Mouse (Mus musculus): ENCODE measurements around the gene Olfr209. TPM values are rescaled to one million over a fixed set of nuclear protein-coding genes. Genes with fewer than 3 reads are reported as not detected.
"Not testable (repeated sequence)": the region's sequence is repeated elsewhere in the genome, so short reads cannot be mapped to it uniquely, and the experiment has no call there.

Olfr209 gene
- total RNA-seq (2021) = not detected
- long read RNA-seq, experiment 1 = 0 reads
- long read RNA-seq, experiment 2 = 0 reads

DNA sequence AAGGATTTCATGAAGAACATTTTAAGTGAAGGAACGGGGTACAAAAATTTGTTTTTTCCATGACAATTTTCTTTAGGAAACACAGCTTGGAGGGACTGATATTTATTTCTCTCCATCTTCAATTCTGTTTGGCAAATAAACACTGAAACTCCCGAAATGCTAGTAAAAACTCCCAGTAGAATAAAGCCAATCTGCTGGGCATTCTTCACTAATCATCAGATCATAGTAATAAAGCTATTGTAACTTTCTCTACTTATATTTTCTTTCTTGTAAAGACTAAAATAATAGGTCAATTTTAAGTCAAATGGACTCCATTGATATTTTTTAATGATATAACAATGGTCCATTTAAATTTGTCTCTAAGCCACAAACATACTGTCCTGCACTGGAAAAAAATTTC lies at the start of gene Olfr209:
Gene Olfr209, minus strand, starts transcription at position 101 of the 400 bp plus-strand sequence.
- no peak for DNase-seq
- H3K27ac ChIP-seq = no peak within 1 kb of the TSS
- intact Hi-C loops (cut with DNase I) = no loop called here
- no peak for TF ChIP-seq CTCF (IDR thresholded peaks at IDR 0.05)
- no peak within 1 kb of the TSS for H3K4me3 ChIP-seq

DNA sequence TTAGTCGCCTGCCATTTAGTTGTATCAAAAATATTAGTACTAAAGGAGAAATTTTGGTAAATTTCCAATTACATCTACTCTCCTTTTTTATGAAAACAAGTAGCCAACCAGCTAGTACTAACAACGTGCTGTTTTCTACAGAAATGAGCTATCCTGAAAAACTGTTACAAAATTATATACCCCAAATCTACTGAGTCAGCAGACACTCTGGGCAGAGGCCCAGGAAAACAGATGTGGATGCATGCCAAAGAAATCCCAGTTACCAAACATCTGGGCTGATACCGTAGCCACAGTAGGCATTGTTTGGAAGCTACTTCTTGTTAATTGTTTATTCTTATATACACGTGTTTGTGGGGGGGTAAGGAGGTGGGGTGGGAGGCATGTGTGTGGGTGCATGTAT lies 49.7 kb upstream of the Olfr209 start:
- intact Hi-C loops (cut with DNase I) = no loop called here
- TF ChIP-seq CTCF (IDR thresholded peaks at IDR 0.05) = no peak

DNA sequence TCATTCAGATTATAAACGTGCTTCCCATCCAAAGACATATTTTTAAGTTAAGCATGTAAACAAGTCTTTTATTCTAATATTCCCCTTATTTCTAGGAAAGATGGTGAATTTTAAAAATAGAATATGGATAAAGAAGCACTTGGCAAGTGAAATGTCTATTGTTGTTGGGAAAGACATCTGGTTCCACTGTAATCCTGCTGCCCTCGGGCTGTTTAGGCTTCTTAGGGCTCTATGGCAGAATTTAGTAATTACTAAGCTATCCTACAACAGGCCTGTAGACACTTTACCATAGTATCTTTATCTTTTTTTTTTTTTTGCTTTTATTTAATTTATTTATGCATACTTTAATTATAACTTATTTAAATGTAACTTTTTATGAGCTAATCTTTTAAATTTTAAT lies 46.0 kb upstream of the Olfr209 start:
- no peak for TF ChIP-seq CTCF (IDR thresholded peaks at IDR 0.05)
- H3K4me3 ChIP-seq = no peak overlapping the region
- intact Hi-C loops (cut with DNase I) = no loop called here
- no peak for DNase-seq
- no peak overlapping the region for H3K27ac ChIP-seq

More for the DNA sequence above, 49.7 kb upstream of the Olfr209 start:
- no peak for DNase-seq
- Histone ChIP-seq H3K4me3 (no peak overlapping the region), H3K27ac (no peak overlapping the region)

DNA sequence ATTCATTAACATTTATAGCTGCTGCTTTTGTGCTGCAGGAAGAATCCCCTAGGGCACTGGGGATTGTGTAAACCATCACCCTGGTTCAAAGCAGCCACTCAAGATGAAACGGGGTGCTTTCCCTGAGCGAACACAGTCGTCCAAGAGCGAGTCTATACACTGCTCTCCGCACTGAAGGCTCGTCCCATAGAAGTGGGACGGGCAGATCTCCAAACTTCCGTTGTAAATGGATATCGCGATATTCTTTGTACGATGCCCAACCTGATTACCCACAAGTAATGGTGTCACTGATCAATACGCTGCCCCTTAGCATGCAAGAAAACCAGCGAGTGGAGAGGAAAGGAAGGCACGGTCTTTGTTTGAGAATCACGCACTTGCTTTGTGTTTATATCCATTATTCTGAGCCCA lies 45.6 kb upstream of the Olfr209 start:
- intact Hi-C loops (cut with DNase I) = no loop called here
- DNase-seq = no peak
- Histone ChIP-seq H3K27ac (no peak overlapping the region), H3K4me3 (no peak overlapping the region)
- TF ChIP-seq CTCF (IDR thresholded peaks at IDR 0.05) = no peak

DNA sequence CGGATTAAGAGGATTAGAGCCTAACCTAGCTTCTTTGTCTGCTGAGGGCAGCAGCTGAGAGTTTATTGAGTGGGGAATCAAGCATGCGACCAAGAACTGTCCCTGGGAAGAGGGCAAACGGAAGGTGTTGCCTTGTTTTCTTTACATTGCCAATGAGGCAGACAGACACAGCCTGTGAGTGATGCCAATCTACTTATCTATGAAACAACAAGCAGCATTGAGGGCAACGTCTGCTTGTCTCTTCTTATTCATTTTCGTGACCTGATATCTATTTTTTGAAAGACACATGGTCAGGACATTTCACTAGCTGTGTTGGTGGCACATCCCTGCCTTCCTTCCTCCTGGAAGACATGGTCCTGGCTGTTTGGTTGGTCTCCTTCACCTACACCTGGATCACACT lies 43.2 kb upstream of the Olfr209 start, which contains the start of gene Gabrr3:
Gene Gabrr3, plus strand, starts transcription at position 301 of the 400 bp plus-strand sequence.
- H3K4me3 ChIP-seq = no peak within 1 kb of the TSS
- no peak within 1 kb of the TSS for H3K27ac ChIP-seq
- no peak for DNase-seq
- no peak for TF ChIP-seq CTCF (IDR thresholded peaks at IDR 0.05)
- intact Hi-C loops (cut with DNase I) = no loop called here

DNA sequence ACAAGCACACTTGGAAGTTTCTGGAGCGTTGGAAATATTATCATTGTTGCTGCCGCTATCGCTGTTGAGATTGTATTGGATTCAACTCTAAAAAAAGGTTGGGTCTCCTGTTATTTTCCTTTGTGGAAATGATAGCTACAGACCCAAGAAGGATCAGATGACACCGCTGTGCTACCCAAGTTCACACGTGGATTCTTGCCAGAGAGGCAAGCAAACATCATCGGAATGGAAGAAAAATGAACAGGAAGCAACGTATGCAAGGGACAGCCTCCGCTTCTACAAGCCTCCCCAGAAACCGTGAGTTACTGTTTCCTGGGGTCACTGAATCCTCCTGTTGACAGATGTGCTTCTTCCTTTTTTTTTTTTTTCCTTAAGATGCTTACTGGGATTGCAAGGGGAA lies 41.0 kb upstream of the Olfr209 start:
- no peak for TF ChIP-seq CTCF (IDR thresholded peaks at IDR 0.05)
- Histone ChIP-seq H3K4me3 (no peak overlapping the region), H3K27ac (no peak overlapping the region)
- DNase-seq = no peak
- intact Hi-C loops (cut with DNase I) = no loop called here

DNA sequence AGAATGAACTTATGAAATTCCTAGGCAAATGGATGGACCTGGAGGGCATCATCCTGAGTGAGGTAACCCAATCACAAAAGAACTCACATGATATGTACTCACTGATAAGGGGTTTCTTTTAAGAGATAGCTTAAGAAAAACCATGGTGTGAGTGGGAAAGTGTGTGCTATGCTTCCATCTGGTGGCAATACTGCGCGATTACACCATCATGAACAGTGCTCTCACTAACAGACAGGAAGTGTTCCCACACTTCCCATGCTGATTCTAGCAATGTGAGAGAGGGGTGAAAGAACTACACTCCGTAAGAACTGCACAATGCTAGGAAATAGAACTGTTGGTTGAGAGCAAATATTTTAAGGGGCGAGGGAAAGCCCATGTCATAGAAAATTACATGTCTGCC lies 39.9 kb upstream of the Olfr209 start:
- peak; percentile 58 for TF ChIP-seq CTCF (IDR thresholded peaks at IDR 0.05)
- intact Hi-C loops (cut with DNase I) = no loop called here
- no peak for DNase-seq
- Histone ChIP-seq H3K4me3 (no peak overlapping the region), H3K27ac (no peak overlapping the region)

DNA sequence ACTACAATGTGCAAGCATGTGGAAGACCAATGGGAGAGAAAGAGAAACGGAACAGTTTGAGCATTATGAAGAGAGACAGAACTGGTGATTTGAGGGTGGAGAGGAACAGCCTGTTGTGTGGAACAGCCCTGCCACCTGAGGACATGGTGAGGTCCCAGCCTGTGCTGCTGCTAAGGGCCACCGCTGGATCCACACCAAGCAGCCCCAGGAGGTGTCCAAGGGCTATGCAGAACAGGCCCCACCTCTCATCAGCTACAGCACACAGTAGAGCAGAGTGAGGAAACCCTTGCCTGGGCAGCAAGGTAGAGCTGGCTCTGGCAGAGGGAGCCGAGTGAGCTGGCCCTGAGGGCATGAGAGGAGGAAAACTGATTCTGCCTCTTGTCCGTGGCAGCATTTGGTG lies 38.2 kb upstream of the Olfr209 start:
- intact Hi-C loops (cut with DNase I) = no loop called here
- DNase-seq = no peak
- Histone ChIP-seq H3K4me3 (no peak overlapping the region), H3K27ac (no peak overlapping the region)
- TF ChIP-seq CTCF (IDR thresholded peaks at IDR 0.05) = no peak

DNA sequence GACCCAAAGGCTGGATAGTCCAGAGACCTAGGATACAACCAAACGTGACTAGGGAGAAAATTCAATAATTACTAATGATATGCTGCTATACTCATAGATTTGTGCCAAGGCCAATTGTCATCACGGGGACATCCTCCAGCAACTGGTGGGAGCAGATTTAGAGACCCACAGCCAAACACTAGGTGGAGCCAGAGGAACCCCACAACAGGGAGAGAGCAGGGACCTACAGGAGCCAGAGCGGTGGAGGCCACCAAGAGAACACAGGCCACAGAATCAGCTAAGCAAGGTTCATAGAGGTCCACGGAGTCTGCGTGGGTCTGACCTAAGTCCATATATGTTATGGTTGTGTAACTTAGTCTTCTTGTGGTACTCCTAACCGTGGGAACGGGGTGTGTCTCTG lies 37.3 kb upstream of the Olfr209 start:
- Histone ChIP-seq H3K4me3 (no peak overlapping the region), H3K27ac (no peak overlapping the region)
- no peak for DNase-seq
- TF ChIP-seq CTCF (IDR thresholded peaks at IDR 0.05) = no peak
- intact Hi-C loops (cut with DNase I) = no loop called here

DNA sequence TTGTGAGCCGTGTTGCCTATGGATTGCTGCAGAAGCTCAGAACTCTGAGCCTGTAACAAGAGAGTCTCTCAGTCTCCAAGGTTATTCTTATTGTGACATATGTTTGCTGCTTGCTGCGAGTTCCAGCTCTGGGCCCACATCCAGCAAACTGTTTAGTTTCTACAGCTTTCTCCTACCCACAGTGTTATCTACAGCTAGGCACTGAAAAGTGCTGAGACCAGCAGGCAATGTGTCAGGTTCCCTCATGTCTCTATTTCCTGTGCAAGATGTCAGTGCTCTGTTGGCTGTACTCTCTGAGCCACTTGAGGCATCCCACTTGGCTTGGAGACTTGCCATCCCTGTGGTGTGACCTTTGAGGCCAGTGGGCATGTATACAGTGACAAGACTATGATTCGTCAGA lies 29.5 kb upstream of the Olfr209 start:
- DNase-seq = no peak
- H3K4me3 ChIP-seq = no peak overlapping the region
- no peak overlapping the region for H3K27ac ChIP-seq
- TF ChIP-seq CTCF (IDR thresholded peaks at IDR 0.05) = no peak
- intact Hi-C loops (cut with DNase I) = no loop called here

DNA sequence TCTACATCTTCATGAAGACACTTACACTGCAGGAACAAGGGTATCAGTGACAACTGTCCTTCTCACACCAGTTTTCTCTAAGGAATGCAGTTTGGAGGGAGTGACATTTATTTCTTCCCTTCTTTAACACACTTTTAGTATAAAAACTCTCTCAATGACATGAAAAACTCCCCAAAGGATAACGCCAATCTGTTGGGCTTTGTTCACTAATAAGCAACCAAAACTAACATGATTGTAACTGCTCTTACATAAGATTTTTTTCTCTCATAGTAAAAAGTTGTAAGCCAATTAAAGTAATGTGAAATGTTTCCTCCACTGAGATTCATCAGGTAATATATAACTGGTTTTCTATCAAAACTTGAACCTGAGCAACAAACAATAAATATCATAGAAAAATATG lies 14.6 kb downstream of the Olfr209 start, which contains the start of gene Olfr206:
Gene Olfr206, minus strand, starts transcription at position 101 of the 400 bp plus-strand sequence.
- no peak within 1 kb of the TSS for H3K4me3 ChIP-seq
- no peak within 1 kb of the TSS for H3K27ac ChIP-seq
- no peak for TF ChIP-seq CTCF (IDR thresholded peaks at IDR 0.05)
- intact Hi-C loops (cut with DNase I) = no loop called here
- DNase-seq = no peak

DNA sequence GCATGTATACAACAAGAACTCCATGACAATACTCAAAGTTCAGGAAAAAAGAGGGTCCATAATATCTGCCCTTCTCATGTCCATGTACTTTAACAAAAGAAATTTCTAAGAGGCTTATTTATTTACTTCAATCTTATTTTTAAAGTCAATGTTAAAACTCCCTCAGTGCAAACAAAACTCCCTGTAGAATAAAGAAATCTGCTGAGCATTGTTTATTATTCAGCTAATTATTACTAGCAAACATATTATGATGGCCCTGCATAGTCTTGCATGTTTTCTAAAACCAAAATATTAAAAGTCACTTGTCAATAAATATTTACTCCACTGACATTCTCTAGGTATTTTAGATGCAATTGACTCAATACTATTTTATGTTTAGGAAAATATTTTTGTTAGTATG lies 32.8 kb downstream of the Olfr209 start, which contains the start of gene Olfr205:
Gene Olfr205, minus strand, starts transcription at position 101 of the 400 bp plus-strand sequence.
- Histone ChIP-seq H3K4me3 (no peak within 1 kb of the TSS), H3K27ac (no peak within 1 kb of the TSS)
- intact Hi-C loops (cut with DNase I) = no loop called here
- DNase-seq = no peak
- TF ChIP-seq CTCF (IDR thresholded peaks at IDR 0.05) = no peak

DNA sequence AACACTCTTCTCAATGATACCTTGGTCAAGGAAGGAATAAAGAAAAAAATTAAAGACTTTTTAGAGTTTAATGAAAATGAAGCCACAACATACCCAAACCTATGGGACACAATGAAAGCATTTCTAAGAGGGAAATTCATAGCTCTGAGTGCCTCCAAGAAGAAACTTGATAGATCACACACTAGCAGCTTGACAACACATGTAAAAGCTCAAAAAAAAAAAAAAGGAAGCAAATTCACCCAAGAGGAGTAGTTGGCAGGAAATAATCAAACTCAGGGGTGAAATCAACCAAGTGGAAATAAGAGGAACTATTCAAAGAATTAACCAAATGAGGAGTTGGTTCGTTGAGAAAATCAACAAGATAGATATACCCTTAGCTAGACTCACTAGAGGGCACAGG lies 40.5 kb downstream of the Olfr209 start:
- H3K4me3 ChIP-seq; H3K27ac ChIP-seq; DNase-seq; intact Hi-C loops (cut with DNase I): not testable (repeated sequence)

DNA sequence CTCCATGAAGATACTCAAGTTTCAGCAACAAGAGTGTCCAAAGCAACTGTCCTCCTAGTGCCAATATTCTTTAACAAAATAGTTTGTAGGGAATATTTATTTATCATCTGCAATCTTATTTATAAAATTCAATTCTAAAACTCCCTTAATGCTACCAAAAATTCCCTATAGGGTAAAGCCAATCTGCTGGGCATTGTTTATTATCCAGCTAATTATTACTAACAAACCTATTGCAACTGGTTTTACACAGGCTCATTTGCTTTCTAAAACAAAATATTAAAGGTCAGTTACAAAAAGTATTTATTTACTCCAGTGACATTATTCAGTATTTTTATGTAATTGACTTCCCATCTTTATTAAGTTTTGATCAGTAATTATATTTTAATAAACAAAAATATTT lies 45.6 kb downstream of the Olfr209 start, which contains the start of gene Olfr204:
Gene Olfr204, minus strand, starts transcription at position 101 of the 400 bp plus-strand sequence.
- DNase-seq = no peak
- intact Hi-C loops (cut with DNase I) = no loop called here
- Histone ChIP-seq H3K27ac (no peak within 1 kb of the TSS), H3K4me3 (no peak within 1 kb of the TSS)
- no peak for TF ChIP-seq CTCF (IDR thresholded peaks at IDR 0.05)

Other genes with a start within 250 kb of the Olfr209 start
- not detected for gene Olfr194, start 242.9 kb downstream of the Olfr209 start, total RNA-seq (2021)
- not detected for gene Olfr195, start 216.9 kb downstream of the Olfr209 start, total RNA-seq (2021)
- gene Olfr196, start 193.5 kb downstream of the Olfr209 start, total RNA-seq (2021) = not detected
- not detected for gene Olfr198, start 160.5 kb downstream of the Olfr209 start, total RNA-seq (2021)
- gene Olfr199, start 144.2 kb downstream of the Olfr209 start, total RNA-seq (2021) = not detected
- not detected for gene Olfr201, start 91.4 kb downstream of the Olfr209 start, total RNA-seq (2021)
- not detected for gene Olfr202, start 77.2 kb downstream of the Olfr209 start, total RNA-seq (2021)
- not detected for gene Olfr203, start 65.1 kb downstream of the Olfr209 start, total RNA-seq (2021)
- not detected for gene Olfr204, start 45.7 kb downstream of the Olfr209 start, total RNA-seq (2021)
- gene Olfr205, start 32.9 kb downstream of the Olfr209 start, total RNA-seq (2021) = not detected
- not detected for gene Olfr206, start 14.7 kb downstream of the Olfr209 start, total RNA-seq (2021)
- not detected for gene Gabrr3, start 43.3 kb upstream of the Olfr209 start, total RNA-seq (2021)
- gene Riox2, start 107.8 kb upstream of the Olfr209 start, total RNA-seq (2021) = 10 to 100 TPM; 11.6 to 15.2 TPM
- gene Crybg3, start 237.0 kb upstream of the Olfr209 start, total RNA-seq (2021) = 10 to 100 TPM; 44.3 to 57.6 TPM